Comparison of ENCODE assay signal across 10 mouse cellular contexts in the genomic region with DNA sequence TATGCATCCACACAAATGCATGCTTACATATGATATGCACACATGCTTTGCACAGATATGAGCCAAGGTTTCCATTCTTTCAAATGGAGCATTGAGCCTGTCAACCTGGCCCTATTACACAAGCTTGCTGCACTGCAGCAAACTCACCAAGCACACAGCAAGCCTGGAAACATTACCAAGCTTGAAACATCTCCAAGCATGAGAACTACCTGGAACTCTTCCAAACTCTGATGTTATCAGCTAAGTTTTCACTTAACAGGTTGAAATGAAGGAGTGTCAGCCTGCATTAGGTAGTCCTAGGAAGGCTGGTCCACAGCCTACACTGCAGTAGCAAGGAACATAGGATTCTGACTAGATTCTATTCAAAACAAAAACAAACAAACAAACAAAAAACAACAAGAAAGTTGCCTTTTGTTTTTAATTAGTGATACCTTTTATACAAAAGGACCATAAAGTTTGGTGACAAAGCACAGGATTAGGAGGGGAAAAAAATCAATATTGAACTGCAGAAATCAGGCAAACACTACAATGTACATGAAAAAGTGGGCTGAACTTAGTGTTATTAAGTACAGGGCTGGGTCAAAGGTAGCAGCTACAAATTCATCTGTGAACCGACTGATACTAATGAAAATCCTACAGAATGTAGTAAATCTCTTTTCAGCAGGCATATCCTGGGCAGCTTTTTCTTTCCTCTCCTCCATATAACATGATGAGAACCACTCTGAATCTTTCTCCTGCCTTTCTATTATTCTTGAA.
A peak's percentile ranks its signal among the peaks of the same experiment; 100 is the strongest.
DNase-seq lines count a peak whose midpoint lies in the region; ATAC-seq lines count a peak whose summit lies in the region.
"Had no signal": no experiment of that assay in that cellular context is flagged by ENCODE, and none has a peak within 500 bp of the region (broad histone marks: within the 10 kb centered on the region; RNA-seq: fewer than 3 reads in every experiment).

No protein-coding gene starts in this region.

- WGBS in liver, embryonic 13.5 days (ENCODE audit: insufficient replicate concordance), result 58% methylated on average over 1 of the region's 1 CpGs
- 57% methylated on average over 1 of the region's 1 CpGs for WGBS in liver, embryonic 12.5 days (ENCODE audit: insufficient replicate concordance)

- no peak overlapping the region for H3K4me3 ChIP-seq in liver, embryonic 13.5 days (replicated peaks)
- H3K4me3 ChIP-seq in liver, embryonic 12.5 days, result no peak overlapping the region

- H3K4me1 ChIP-seq in liver, embryonic 13.5 days (replicated peaks), result no peaks in the 10 kb centered on the region
- no peaks in the 10 kb centered on the region for H3K4me1 ChIP-seq in liver, embryonic 12.5 days

- no peak overlapping the region for H3K9ac ChIP-seq in liver, embryonic 13.5 days
- no peak overlapping the region for H3K9ac ChIP-seq in liver, embryonic 12.5 days

- peak; percentile 41 to 68 for DNase-seq in frontal cortex, adult 2 months (ENCODE audit: extremely low spot score in 1 of 2, low spot score in 1 of 2)
- no peak for DNase-seq in frontal cortex, postnatal 10 days (ENCODE audit: low spot score in 2 of 2)
- DNase-seq in liver, embryonic 13.5 days, result no peak
- DNase-seq in cerebellum, adult 8-10 months, result peak; percentile 71
- DNase-seq in left cerebral cortex, postnatal 36 days (ENCODE audit: low spot score in 2 of 2), result peak; percentile 11 to 13
- DNase-seq in yolk sac, embryonic 10.5 days (ENCODE audit: low spot score), result no peak
- no peak for DNase-seq in thymus, postnatal 14 days
- DNase-seq: lung, adult 18-20 months; thymus, postnatal 25 days had no signal

- no peak overlapping the region for H3K27ac ChIP-seq in liver, embryonic 13.5 days
- no peak overlapping the region for H3K27ac ChIP-seq in liver, embryonic 12.5 days

- 0 out of 2 replicates have a peak, but pooled peaks have one; percentile 15 for ATAC-seq in liver, embryonic 13.5 days (ENCODE audit: low read depth)
- ATAC-seq in liver, embryonic 12.5 days, result no peak

- no peaks in the 10 kb centered on the region for H3K9me3 ChIP-seq in liver, embryonic 13.5 days (replicated peaks)
- H3K9me3 ChIP-seq in liver, embryonic 12.5 days (replicated peaks), result no peaks in the 10 kb centered on the region

- no peak overlapping the region for H3K4me2 ChIP-seq in liver, embryonic 13.5 days
- no peak overlapping the region for H3K4me2 ChIP-seq in liver, embryonic 12.5 days

- intact Hi-C loops in left cerebral cortex, postnatal 36 days (cut with DNase I), result no loop called here

- H3K36me3 ChIP-seq in liver, embryonic 13.5 days, result no peaks in the 10 kb centered on the region
- H3K36me3 ChIP-seq in liver, embryonic 12.5 days, result no peaks in the 10 kb centered on the region

- H3K27me3 ChIP-seq in liver, embryonic 13.5 days, result no peaks in the 10 kb centered on the region
- no peaks in the 10 kb centered on the region for H3K27me3 ChIP-seq in liver, embryonic 12.5 days (replicated peaks)

Comparison
In these comparisons a context has a peak if more than half of its experiments do, and no peak if none do; other contexts are left out.
1. DNase-seq: peak in frontal cortex, adult 2 months (2 of 2), cerebellum, adult 8-10 months (single experiment) and left cerebral cortex, postnatal 36 days (2 of 2); none in frontal cortex, postnatal 10 days (0 of 2), liver, embryonic 13.5 days (single experiment), yolk sac, embryonic 10.5 days (single experiment) and thymus, postnatal 14 days (single experiment).